Mouse (Mus musculus) spleen, embryonic (tissue): ENCODE data around the gene Fopnl.

Source experiments
- CTCF ChIA-PET: fragments of 350-600 bp; sonication (Branson Sonifier 250); formaldehyde crosslinking; loops from one replicate; lab custom pipeline; 2022; lab: Charles Lee

Gene Fopnl

DNA sequence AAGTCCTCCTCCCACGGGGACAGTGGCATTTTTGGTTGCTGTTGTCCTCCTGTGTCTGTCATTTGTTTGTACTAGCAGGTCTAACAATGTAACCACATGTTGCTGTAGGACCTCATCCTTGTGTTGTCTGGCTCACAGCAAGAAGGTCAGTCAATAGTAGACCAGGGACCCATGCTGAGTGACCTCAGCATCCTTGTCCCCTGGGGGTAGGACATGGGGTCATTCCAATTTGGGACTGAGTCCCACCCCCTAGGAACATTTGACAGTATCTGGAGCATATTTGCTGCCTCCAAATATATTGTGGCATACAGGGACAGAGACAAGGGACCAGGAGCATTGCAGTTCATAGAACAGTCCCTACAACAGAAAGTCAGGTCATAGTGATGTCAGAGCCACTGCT is 67.3 kb downstream of the Fopnl start:
- CTCF ChIA-PET: no interaction called here
